Mouse (Mus musculus) kidney, postnatal 0 days (tissue): ENCODE results near the gene Nckap5l. TPM values are rescaled to one million over a fixed set of nuclear protein-coding genes. Genes with fewer than 3 reads are reported as not detected.

Experiments
- ATAC-seq: fragments of 200-750 bp; cut with Nextera tagmentation; replicated peaks from 2 replicates; pipeline ENCODE4 v1.8.0; 2017; ENCODE audit warnings: low read depth, moderate number of reproducible peaks, moderate TSS enrichment, moderate library complexity; ENCODE audit not compliant: low FRiP score
- DNase-seq: peaks from one replicate; pipeline ENCODE4 v3.0.0-alpha.2; 2016; ENCODE audit warnings: low spot score
- H3K27ac ChIP-seq: fragments of 300-500 bp; sonication (generic); 2 replicates; pipeline ENCODE4 v1.5.1; 2014; ENCODE audit warnings: mild to moderate bottlenecking
- H3K27me3 ChIP-seq: fragments of 300-500 bp; sonication (generic); 2 replicates; pipeline ENCODE4 v1.6.1; 2014; ENCODE audit warnings: low read length, mixed read lengths; ENCODE audit not compliant: insufficient read depth
- H3K36me3 ChIP-seq: fragments of 300-500 bp; sonication (generic); 2 replicates; pipeline ENCODE4 v1.6.1; 2014; ENCODE audit warnings: low read length, mixed read lengths; ENCODE audit not compliant: insufficient read depth
- H3K4me1 ChIP-seq: fragments of 300-500 bp; sonication (generic); replicated peaks from 2 replicates; pipeline ENCODE4 v1.6.1; 2014; ENCODE audit warnings: antibody characterized with exemption, low read length, mixed read lengths; ENCODE audit not compliant: insufficient read depth
- H3K4me2 ChIP-seq: fragments of 300-500 bp; sonication (generic); 2 replicates; pipeline ENCODE4 v1.6.1; 2014; ENCODE audit warnings: mild to moderate bottlenecking, low read length, moderate library complexity, mixed read lengths
- H3K4me3 ChIP-seq: fragments of 300-500 bp; sonication (generic); replicated peaks from 2 replicates; pipeline ENCODE4 v1.5.1; 2014; ENCODE audit warnings: low read depth, low read length
- H3K9ac ChIP-seq: fragments of 300-500 bp; sonication (generic); 2 replicates; pipeline ENCODE4 v1.6.1; 2014; ENCODE audit warnings: low read depth, low read length
- H3K9me3 ChIP-seq: fragments of 300-500 bp; sonication (generic); replicated peaks from 2 replicates; pipeline ENCODE4 v1.6.1; 2016; ENCODE audit warnings: low read length, inconsistent platforms, mixed read lengths
- CTCF ChIP-seq: IDR thresholded peaks from 2 replicates; pipeline ENCODE4 v1.5.1; 2016; ENCODE audit warnings: antibody characterized with exemption, low read depth, mild to moderate bottlenecking, moderate library complexity
- WGBS: fragments of 180-500 bp; shearing (Covaris S2); extraction: QIAGEN DNeasy Blood & Tissue Kit; methylation state at CpG from one replicate; pipeline ENCODE4 v1.1.7; 2014; 5-methylcytosine and 5-hydroxymethylcytosine counted together
- polyA plus RNA-seq: library from polyadenylated mRNA; unstranded; fragments of >200 nt; fragmentation: Nextera tagmentation; extraction: Ambion mirVana; gene quantifications from 2 replicates; pipeline ENCODE4 v1.2.1, GENCODE M21; 2015

Gene Nckap5l
- polyA plus RNA-seq, 1 experiment from 2014 or later: 6.5 TPM

DNA sequence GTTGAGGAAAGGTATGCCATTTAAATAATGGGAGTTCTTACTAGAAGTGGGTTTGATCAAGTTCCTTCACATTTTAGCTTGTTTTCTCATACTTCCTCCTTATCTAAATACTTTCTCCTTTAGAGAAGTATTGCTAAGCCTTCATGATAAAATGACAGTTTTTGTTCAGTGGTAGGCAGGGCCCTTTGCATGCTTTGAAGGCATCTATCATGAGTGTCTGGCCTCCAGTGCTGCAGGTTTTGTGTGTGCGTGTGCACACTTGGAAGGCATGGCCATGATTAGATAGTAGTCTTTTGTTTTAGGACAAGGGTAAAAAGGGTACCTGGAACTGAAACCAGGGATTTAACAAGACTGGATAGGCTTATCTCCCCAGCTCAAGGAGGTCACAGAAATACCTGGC, 61.1 kb downstream of the Nckap5l start:
- Histone ChIP-seq H3K9ac (no peak overlapping the region), H3K27me3 (no peaks in the 10 kb centered on the region), H3K36me3 (no peaks in the 10 kb centered on the region), H3K4me3 (no peak overlapping the region), H3K27ac (no peak overlapping the region), H3K4me2 (peak overlapping the region; percentile 78), H3K4me1 (peaks cover 47% of the 10 kb centered on the region), H3K9me3 (no peaks in the 10 kb centered on the region)
- WGBS: 53% methylated on average over 1 of the region's 1 CpGs
- TF ChIP-seq CTCF: no peak
- no peak for DNase-seq
- no peak for ATAC-seq

DNA sequence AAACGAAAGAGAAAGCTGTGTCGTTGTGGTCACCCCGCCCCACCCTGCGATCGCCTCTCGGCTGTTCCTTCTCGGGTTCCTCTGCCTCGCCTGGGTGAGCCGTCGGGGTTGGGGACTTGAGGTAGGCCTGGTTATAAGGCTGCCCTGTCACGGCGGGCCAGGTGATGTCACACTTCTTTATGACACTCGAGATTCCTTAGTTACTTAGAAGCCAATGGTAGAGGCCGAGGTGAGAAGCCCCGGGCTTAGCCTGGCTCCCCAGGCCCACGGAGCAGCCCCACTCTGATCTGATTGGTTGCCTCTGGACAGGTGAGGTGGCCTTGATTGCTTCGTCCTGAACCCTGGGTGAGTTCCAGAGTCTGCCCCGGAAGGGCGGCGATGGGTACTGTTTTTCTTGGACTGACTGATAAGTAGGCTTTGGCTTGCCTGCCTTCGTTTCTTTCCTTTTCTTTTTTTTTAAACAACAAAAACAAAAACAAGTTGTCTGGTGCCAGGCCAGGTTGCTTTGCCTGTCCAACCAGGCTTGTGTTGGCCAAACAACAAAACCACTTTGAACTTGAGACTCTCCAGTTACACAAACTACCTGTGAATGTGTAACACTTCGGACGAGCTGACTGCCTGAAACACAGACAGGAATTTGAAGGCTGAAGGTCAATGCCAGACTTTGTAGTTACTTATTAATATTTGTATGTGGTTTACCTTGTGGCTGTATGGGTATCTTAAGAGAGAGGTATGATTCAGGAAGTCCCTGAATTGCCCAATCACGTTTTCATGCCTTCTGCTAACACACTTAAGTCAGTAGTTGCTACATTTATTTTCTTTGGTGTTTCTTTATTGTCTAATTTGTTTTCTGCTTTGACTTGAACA, 63.9 kb downstream of the Nckap5l start:
- Histone ChIP-seq H3K9me3 (no peaks in the 10 kb centered on the region), H3K36me3 (no peaks in the 10 kb centered on the region), H3K27ac (peak overlapping the region; percentile 99), H3K4me3 (peak overlapping the region; percentile 92), H3K4me2 (peak overlapping the region; percentile 78), H3K4me1 (peaks cover 34% of the 10 kb centered on the region), H3K27me3 (no peaks in the 10 kb centered on the region), H3K9ac (peak overlapping the region; percentile 97)
- DNase-seq: peak; percentile 63
- ATAC-seq: peak; percentile 55
- 1% methylated on average over 24 of the region's 24 CpGs for WGBS
- TF ChIP-seq CTCF: no peak

- H3K4me3 ChIP-seq: peak within 1 kb of the TSS; percentile 92
- H3K9ac ChIP-seq: peak within 1 kb of the TSS; percentile 97
- peak within 1 kb of the TSS; percentile 99 for H3K27ac ChIP-seq
- DNase-seq: peak; percentile 100
- H3K9me3 ChIP-seq: no peaks in the 10 kb centered on the region
- no peaks in the 10 kb centered on the region for H3K36me3 ChIP-seq
- under 1% methylated on average over 51 of the region's 51 CpGs for WGBS
- peak; percentile 10; the same call in 1 of the 2 replicates for TF ChIP-seq CTCF
- H3K4me2 ChIP-seq: peak within 1 kb of the TSS; percentile 78
- H3K27me3 ChIP-seq: no peaks in the 10 kb centered on the region
- peaks cover 29% of the 10 kb centered on the region for H3K4me1 ChIP-seq
- ATAC-seq: peak; percentile 99
These were observed 64.8 kb downstream of the Nckap5l start, which contains the start of gene Tmbim6 for GRCm38 (mm10) chr15:99392486-99393385. Tmbim6 (plus strand) TSS chr15:99392882.

DNA sequence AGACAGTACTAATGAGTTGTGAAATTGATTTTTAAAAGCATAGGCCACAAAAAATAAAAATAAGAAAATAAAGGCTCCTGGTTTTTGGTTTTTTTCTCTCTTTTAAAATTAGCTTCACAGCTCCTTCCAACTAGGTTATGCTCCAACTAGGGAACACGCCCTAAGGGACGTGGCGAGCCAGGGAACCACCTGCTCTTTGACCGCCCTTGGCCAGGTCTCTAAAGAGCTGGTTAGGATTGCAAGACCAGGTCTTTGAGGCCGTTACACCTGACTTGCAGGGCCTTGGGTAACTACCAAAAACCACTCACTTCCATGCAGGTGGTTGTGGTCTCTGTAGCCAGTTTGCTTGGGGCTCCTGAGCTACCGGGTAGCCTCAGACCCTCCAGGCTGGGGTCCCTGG, 65.6 kb downstream of the Nckap5l start:
- peak overlapping the region; percentile 58 for H3K4me2 ChIP-seq
- no peak for TF ChIP-seq CTCF
- no peak for ATAC-seq
- no peaks in the 10 kb centered on the region for H3K9me3 ChIP-seq
- peak overlapping the region; percentile 33; the same call in 1 of the 2 replicates for H3K4me3 ChIP-seq
- peak overlapping the region; percentile 90 for H3K27ac ChIP-seq
- no peak for DNase-seq
- no peaks in the 10 kb centered on the region for H3K27me3 ChIP-seq
- no peaks in the 10 kb centered on the region for H3K36me3 ChIP-seq
- H3K4me1 ChIP-seq: peaks cover 26% of the 10 kb centered on the region
- WGBS: 61% methylated on average over 6 of the region's 6 CpGs
- peak overlapping the region; percentile 40; the same call in 1 of the 2 replicates for H3K9ac ChIP-seq

- Histone ChIP-seq H3K9ac (no peak overlapping the region), H3K4me3 (no peak overlapping the region), H3K9me3 (no peaks in the 10 kb centered on the region), H3K27me3 (no peaks in the 10 kb centered on the region), H3K36me3 (no peaks in the 10 kb centered on the region), H3K27ac (no peak overlapping the region), H3K4me2 (no peak overlapping the region), H3K4me1 (peaks cover 15% of the 10 kb centered on the region)
- 62% methylated on average over 7 of the region's 7 CpGs for WGBS
- DNase-seq (no peak), ATAC-seq (no peak)
- no peak for TF ChIP-seq CTCF
These were observed 66.8 kb downstream of the Nckap5l start for GRCm38 (mm10) chr15:99390472-99391401.
